Mouse (Mus musculus): Measurements from ENCODE around the gene Uqcc3.
"Not testable (repeated sequence)": the region's sequence is repeated elsewhere in the genome, so short reads cannot be mapped to it uniquely, and the experiment has no call there.

Gene Uqcc3

DNA sequence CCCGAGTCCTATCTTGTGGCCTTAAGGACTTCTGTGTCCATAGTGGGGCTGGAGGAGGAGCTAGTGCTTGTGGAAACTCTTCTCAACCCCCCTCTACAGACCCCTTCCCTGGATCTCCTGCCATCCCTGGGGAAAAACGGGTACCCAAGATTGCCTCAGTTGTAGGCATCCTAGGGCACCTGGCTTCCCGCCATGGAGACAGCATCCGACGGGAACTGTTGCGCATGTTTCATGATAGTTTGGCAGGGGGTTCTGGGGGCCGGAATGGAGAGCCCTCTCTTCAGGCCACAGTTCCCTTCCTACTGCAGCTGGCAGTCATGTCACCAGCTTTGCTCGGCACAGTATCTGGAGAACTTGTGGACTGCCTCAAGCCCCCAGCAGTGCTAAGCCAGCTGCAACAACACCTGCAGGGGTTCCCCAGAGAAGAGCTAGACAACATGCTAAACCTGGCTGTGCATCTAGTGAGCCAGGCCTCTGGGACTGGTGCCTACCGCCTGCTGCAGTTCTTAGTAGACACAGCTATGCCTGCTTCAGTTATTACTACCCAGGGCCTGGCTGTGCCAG, 14.8 kb upstream of the Uqcc3 start:
- DNase-seq (ENCODE audit: extremely low read depth, low read depth) = no peak

DNA sequence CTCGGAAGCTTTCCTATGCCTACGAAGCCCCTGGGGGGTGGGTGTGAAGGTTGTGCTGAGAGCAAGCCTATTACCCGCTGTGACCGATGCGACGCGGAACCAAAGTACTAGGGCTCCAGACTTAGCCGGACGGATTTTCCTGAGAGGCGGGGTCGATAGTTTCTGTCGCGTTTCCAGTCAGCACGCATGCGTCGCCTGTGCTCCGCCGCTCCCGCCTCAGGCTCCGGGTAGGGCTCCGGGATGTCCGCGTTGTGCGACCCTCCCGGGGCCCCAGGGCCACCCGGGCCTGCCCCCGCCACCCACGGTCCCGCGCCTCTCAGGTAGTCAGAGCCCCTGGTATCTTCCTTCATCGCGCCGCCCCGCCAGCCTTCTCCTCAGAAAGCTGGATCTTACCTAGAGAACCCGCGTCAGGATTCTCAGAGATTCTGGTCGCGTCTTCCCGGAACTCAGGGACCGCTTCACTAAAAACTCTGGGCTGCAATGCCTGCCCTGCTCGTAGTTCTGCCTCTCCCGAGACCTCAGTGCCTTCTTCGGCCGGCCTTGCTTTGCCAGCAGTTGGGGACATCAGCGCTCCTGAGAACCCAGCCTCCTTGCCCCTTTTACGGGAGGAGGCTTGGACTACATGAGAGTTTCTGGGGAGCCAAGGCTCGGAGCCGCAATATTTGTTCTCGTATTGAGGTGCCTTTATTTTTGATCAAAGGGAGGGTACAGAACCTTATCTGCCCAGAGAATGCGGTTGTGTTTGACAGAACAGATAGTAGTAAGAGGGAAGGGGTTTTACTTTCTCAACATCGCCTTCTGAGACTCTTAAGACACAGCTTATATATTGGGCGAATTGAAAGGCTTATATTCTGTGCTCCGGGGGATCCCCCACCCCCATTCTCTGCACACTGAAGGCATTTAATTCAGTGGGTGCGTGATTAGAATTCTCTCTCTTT, 12.4 kb upstream of the Uqcc3 start, which contains the start of gene Ints5:
TSS of gene Ints5 (plus strand) at position 177 of the 938 bp plus-strand sequence.
- peak; percentile 85 for DNase-seq (ENCODE audit: extremely low read depth, low read depth)

DNA sequence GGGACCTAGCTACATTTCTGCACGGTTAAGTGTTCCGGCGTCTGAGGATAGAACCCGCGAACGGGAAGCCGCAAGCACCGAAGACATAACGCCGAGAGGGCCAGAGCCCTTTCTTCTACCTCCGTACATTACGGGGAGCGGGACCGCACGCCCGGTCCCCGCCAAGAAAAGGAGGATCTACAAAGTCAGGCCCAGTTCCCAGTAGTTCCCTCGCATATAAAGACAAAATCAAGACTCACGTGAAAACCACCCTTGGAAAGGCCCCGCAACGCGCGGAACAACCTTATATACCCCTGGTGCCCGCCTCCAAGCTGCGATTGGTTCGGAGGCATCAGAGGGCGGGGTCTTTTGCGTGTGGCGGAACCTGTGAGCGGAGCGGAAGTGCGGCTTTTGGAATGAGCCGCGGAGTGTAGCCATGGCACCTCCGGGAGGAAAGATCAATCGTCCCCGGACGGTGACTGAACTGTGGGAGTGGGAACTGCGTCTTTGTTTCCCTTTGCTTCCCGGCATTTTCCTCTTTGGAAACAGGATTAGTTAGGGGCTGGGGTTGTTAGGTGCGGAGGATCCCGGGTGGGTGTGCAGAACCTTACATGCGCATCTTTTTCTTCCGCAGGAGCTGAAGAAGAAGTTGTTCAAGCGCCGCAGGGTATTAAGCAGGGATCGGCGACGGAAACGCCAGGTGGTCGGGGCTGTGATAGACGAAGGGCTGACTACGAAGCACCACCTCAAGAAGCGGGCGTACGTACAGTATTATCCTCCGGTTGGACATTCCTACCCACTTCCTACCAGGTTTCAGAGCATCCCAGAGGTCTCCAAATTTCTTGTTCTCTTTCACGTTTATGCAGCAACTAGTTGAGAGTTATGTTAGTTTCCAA, 8.0 kb upstream of the Uqcc3 start, which contains the start of the genes 1810009A15Rik and Gm49416:
TSS of gene 1810009A15Rik (plus strand) at position 343 of the 875 bp plus-strand sequence.
TSS of gene Gm49416 (plus strand) at position 416 of the 875 bp plus-strand sequence.
- DNase-seq (ENCODE audit: extremely low read depth, low read depth) = peak; percentile 92

DNA sequence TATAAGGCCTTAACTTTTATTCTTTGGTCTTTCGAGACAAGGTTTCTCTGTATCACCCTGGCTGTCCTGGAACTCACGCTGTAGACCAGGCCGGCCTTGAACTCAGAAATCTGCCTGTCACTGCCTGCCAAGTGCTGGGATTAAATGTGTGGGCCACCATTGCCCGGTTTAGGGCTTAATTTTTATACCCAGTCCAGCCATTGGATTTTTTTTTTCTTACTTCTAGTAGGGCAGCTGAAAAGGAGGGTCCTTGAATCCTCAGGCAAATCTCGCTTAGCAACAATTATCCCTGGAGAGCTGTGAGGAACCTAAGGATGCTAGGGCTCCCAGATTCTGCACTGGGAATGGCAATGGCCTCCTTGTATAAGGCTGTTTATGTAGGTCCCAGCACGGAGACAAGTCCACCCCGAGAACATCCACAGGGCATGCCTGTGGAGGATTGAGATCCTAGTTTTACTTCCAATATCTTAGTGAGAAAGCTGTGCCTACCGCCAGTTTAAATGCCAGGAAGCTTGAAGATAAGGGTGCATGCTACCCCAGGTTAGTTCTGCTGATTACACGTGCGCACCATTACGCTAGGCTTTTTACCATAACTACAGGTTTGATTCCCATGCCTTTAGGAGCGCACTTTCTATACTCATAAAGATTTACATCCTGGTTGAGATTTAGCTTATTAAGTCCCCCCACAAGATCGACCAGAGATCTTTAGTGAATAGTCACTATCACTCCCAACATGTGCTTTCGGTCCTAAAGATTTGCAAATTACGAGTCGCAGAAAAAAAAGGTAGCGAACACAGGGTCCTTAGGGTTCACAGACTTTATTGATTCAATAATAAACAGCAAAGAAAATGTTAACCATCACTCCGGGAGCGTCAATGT, 7.1 kb upstream of the Uqcc3 start:
- DNase-seq (ENCODE audit: extremely low read depth, low read depth) = no peak

DNA sequence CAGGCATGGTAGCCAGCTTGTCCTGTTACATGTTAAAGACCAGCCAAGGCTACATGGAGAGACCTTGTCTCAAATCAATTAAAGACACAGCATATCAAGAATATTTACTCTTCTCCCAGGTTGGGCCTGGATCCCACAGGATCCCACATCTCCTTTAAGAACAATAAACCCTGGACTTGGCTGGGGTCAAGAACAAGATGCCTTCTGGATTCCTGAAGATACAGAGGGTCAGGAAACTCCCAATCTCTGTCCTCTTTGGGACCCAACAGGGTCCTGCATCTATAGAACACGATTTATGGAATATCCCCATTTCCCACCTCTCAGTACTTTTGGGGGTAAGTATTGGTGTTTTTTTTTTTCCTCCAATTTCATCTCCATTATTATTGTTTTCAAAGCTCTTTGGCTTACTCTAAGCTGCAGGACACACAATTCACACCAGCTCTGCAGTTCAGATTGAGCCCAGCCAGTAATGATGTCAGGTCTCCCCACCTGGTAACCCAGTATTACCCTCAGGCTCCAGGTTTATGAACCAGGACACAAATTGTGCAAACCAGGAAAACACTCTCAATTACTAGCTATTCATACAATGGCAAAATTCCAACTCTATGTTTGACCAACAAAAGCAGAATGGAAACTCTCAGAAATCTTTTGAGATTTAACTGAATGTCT, 6.3 kb upstream of the Uqcc3 start:
- no peak for DNase-seq (ENCODE audit: extremely low read depth, low read depth)

DNA sequence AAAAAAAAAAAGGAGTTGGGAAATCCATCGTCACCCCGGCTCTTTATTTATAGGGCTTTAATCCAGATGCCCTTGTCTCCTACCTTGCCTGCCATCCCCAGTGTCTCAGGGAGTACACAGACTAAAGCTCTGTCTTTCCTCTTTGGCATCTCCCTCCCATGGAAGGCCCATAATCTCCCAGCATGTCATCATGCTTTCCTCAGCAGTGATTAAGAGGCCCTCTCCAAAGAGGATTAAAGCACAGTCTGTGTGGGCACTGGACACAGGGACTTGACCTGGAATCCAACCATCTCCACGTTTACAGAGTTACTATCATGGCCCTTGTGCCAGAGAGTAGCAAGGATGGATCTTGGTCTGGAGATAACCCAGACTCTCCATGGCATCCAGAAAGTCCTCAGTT, 2.9 kb upstream of the Uqcc3 start, which contains the start of the genes Lbhd1 and Gm49403:
TSS of gene Lbhd1 (plus strand) at position 117 of the 400 bp plus-strand sequence.
TSS of gene Gm49403 (plus strand) at position 315 of the 400 bp plus-strand sequence.
- no peak for DNase-seq (ENCODE audit: extremely low read depth, low read depth)

DNA sequence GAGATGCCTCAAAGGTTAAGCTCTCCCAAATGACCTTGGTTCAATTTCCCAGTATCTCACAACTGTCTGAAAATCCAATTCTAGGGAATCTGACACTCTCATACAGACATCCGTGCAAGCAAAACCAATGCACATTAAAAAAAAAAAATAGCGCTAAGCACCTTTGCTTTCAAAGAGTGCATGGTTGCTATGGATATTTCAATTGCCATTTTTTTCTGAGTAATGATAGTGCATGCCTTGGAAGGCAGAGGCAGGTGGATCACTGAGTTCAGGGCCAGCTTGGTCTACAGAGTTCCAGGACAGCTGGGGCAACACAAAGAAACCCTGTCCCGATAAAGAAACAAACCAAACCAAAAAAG, 290 bp upstream of the Uqcc3 start:
- DNase-seq (ENCODE audit: extremely low read depth, low read depth) = no peak

DNA sequence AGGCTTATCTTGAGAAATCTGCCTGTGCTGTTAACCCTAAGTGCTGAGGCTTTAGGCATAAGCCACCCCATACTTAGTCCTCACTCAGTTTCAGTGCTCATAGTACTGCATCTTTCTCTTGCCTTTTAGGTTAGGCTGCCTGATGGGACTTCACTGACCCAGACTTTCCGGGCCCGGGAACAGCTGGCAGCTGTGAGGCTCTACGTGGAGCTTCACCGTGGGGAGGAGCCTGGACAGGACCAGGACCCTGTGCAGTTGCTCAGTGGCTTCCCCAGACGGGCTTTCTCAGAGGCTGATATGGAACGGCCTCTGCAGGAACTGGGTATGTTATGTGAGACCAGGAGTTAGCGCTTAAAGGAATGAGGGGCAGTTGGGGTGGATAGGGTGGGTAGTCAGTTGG, 5.7 kb downstream of the Uqcc3 start:
- no peak for DNase-seq (ENCODE audit: extremely low read depth, low read depth)

DNA sequence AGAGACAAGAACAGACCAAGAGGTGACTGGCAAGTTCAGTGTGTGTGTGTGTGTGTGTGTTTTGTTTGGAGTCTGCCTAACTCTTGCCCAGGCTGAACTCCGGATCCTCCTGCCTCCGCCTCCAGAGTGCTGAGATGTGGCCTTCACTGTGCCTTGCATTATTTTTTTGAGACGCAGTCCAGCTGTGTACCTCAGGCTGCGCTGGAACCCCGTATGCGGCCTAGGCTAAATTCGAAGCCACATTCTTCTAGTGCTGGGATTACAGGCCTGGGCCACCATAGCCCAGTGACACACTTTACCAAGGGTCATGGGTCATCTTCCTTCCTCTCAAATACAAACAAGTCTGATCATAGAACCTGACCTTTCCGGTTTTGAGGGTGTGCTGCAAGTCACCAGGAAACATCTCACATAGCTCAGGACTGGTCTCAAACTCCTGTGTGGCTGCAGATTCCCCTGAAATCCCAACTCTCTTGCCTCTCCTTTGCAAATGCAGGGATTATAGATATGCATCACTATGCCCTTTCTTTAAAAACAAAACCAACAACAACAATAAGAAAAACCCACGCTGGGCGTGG, 8.4 kb downstream of the Uqcc3 start:
- DNase-seq (ENCODE audit: extremely low read depth, low read depth) = no peak

DNA sequence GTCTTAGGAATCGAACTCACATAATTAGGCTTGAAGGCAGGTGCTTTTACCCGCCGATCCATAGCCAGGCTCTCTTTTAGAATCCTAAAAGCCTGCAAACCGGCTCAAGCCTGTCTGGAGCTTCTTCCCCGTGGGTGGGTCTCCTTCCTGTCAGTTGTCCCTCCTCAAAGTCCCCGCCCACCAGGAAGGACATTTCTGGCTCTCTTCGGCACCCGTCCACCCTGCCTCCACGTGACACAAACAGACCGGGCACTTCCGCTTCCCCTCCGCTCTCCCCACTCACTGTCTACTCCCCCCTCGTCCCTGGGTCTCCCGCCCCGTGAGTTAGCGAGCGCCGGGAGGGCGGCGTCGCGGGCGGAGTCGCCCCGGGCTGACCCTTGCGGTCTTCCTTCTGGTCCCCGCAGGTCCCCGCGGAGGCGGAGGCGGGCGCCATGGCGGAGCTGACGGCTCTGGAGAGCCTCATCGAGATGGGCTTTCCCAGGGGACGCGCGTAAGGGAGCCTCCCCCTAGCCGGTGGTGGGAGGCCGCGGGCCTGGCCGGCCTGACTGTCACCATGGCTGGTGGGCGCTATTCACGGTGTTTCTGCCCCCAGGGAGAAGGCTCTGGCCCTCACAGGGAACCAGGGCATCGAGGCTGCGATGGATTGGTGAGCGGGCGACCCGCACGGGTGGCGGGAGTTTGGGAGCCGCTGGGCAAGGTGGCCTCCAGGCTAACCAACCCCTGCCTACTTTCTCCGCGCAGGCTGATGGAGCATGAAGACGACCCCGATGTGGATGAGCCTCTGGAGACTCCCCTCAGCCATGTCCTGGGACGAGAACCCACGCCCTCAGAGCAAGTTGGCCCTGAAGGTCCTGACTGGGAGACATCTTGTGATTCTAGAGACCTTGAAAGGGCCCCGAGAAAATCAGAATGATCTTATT, 9.2 kb downstream of the Uqcc3 start, which contains the start of gene Ubxn1:
TSS of gene Ubxn1 (plus strand) at position 230 of the 920 bp plus-strand sequence.
- peak; percentile 96 for DNase-seq (ENCODE audit: extremely low read depth, low read depth)

DNA sequence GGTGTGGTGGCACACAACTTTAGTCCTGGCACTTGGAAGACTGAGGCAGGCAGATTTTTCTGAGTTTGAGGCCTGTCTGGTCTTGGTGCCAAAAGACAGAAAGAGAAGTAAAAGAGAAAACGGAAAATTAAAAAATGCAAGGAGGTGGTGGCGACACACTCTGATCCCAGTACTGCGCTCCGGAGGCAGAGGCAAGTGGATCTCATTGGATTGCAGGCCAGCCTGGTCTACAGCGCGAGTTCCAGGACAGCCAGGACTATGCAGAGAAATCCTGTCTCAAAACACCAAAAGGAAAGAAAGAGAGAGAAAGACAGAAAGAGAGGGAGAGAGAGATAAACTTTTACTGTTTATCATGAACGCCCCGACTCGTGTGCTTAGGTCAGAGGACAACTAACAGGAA, 9.9 kb downstream of the Uqcc3 start:
- no peak for DNase-seq (ENCODE audit: extremely low read depth, low read depth)

DNA sequence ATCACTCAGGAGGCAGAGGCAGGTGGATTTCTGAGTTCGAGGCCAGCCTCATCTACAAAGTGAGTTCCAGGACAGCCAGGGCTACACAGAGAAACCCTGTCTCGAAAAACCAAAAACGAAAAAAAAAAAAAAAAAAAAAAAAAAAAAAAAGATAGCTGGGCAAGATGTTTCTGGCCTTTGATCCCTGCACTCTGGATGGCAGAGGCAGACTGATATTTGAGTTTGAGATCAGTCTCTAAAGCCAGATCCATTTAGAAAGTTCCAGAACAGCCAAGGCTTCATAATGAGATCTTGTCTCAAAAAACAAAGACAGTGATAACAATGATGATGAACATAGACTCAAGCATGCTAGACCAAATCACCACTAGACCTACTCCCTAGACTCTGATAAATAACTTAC, 10.3 kb downstream of the Uqcc3 start:
- DNase-seq (ENCODE audit: extremely low read depth, low read depth) = not testable (repeated sequence)

DNA sequence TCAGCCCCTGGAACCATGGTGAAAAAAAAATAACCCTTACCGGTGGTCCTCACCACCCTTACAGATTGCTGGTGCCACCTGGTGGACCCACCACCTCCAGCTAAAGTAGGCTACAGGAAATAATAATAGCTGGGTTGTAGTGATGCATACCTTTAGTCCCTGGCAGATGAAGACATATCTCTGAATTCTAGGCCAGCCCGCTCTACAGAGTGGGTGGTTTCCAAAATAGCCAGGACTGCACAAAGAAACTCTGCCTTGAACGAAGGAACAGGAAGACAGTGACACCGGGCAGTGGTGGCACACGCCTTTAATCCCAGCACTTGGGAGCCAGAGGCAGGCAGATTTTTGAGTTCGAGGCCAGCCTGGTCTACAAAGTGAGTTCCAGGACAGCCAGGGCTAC, 16.5 kb downstream of the Uqcc3 start:
- no peak for DNase-seq (ENCODE audit: extremely low read depth, low read depth)

DNA sequence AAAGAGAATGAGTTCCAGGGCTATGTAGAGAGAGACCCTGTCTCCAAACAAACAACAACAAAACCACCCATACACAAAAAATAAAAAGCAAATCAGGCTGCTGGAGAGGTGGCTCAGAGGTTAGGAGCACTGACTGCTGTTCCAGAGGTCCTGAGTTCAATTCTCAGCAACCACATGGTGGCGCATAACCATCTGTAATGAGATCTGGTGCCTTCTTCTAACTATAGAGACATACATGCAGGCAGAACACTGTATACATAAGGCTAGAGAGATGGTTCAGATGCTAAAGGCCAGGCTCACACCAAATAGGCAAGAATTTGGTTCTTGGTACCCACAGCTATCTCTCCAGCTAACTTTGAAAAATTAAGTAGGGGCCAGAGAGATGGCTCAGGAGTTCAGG, 21.7 kb downstream of the Uqcc3 start:
- no peak for DNase-seq (ENCODE audit: extremely low read depth, low read depth)

DNA sequence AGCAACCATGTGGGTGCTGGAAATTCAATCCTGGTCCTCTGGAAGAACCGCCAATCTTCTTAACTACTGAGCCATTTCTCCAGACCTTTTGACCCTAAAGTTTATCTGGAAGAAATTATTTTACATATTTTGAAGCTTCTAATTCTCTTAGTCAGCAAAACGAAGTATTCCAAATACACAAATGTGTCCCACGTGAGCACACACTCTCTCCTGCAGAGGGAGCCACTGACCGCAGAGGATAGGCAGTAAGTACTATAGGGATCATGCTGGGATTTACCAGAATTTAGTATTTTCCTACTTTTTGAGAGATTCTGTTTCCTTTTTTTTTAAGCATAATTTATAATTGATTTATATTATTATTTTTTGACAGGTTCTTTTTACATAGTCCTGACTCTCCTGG, 23.0 kb downstream of the Uqcc3 start:
- DNase-seq (ENCODE audit: extremely low read depth, low read depth) = peak; percentile 43

DNA sequence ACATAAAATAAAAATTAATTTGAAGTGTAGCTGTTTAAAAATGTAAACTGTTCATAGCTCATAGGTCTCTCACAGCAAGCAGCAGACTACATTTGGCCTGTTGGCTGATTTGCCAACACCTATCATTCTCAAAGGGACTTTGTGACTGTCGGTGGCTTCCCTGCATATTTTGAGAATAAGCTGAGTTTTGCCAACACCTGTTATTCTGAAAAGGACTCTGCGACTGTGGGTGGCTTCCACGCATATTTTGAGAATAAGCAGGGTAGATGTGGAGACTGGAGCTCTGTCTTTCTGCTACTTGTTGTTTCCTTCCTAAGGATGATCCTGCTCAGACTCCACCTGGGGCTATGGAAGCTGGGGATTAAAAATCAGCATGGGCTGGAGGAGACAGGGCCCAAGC, 27.6 kb downstream of the Uqcc3 start:
- DNase-seq (ENCODE audit: extremely low read depth, low read depth) = no peak

DNA sequence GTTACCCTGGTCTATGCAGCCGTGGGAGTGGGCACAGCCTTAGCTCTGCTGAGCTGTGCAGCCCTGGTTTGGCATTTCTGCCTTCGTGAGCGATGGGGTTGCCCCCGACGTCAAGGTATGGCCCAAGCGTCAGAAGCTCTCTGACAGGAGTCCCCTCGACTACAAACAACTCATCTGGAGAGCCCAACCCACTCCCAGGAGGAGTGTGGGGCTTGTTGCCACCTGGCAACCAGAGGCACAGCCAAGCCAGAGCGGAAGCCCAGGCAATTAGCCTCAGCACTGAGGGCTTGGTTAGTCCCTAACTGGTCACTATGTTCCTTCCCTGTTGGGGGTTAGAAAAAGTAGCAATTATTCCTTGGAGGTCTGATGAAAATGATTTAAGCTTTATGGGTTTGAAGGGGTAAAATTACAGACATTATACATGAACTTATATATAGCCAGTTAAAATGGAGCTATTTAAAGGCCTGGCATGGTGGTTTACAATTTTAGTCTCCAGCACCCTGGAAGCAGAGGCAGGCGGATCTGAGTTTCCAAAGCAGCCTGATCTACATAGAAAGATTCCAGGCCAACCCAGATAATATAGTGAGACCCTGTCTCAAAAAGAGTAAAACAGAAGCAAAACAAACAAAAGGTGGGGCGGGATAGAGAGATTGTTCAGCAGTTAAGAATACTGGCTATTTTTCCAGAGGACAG, 28.3 kb downstream of the Uqcc3 start:
- DNase-seq (ENCODE audit: extremely low read depth, low read depth) = no peak

DNA sequence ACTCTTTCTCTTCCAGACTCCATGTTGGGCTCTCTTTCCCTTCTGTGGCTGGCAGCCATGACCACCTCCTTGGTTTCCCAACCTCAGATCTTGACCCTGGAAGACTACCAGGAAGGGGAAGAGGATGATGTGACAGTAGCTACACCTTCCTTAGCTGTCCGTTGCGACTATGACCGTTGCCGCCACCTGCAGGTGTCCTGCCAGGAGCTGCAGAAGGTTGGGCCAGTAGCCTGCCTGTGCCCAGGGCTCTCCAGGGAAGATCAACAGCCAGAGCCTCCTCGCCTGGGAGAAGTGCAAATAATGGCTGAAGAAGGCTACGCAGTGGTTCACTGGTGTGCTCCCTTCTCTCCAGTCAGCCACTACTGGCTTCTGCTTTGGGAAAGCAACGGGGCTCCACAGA, 29.1 kb downstream of the Uqcc3 start:
- DNase-seq (ENCODE audit: extremely low read depth, low read depth) = no peak

Data from MEL-GATA-1-ER (cell line).